Mouse (Mus musculus) liver, embryonic 14.5 days (tissue): ENCODE data around the gene Ptprd. TPM values are rescaled to one million over a fixed set of nuclear protein-coding genes. Genes with fewer than 3 reads are reported as not detected.

Experiments
- ATAC-seq: fragments of 200-750 bp; cut with Nextera tagmentation; 2 replicates; pipeline ENCODE4 v1.8.0; 2017; ENCODE audit warnings: moderate number of reproducible peaks, mild to moderate bottlenecking, moderate library complexity; ENCODE audit not compliant: insufficient read depth
- DNase-seq, 3 experiments: peaks; one replicate each; pipeline ENCODE4 v3.0.0-alpha.2; 2012 to 2013; ENCODE audit warnings: low read depth in 3 of 3, low spot score in 3 of 3
- H3K27ac ChIP-seq: fragments of 300-500 bp; sonication (generic); 2 replicates; pipeline ENCODE4 v1.5.1; 2014; ENCODE audit warnings: moderate library complexity, mild to moderate bottlenecking, control low read depth, inconsistent platforms
- H3K27me3 ChIP-seq: fragments of 300-500 bp; sonication (generic); 2 replicates; pipeline ENCODE4 v1.6.1; 2014; ENCODE audit warnings: mild to moderate bottlenecking, low read length, moderate library complexity; ENCODE audit not compliant: control insufficient read depth, insufficient read depth
- H3K36me3 ChIP-seq: fragments of 300-500 bp; sonication (generic); replicated peaks from 2 replicates; pipeline ENCODE4 v1.6.1; 2014; ENCODE audit warnings: low read depth; ENCODE audit not compliant: control insufficient read depth, insufficient read depth
- H3K4me1 ChIP-seq, 2 experiments: fragments of 200-500 bp in 1 of 2; fragments of 300-500 bp in 1 of 2; sonication (generic) in 1 of 2; replicated peaks; 2 replicates each; pipeline ENCODE4 v1.6.1; 2012 to 2014; ENCODE audit warnings: antibody characterized with exemption in 1 of 2, inconsistent platforms in 1 of 2, low read length in 1 of 2; ENCODE audit not compliant: control insufficient read depth in 2 of 2, insufficient read depth in 2 of 2
- H3K4me2 ChIP-seq: fragments of 300-500 bp; sonication (generic); 2 replicates; pipeline ENCODE4 v1.6.1; 2014; ENCODE audit warnings: low read depth, mild to moderate bottlenecking, control low read depth, moderate library complexity
- H3K4me3 ChIP-seq, 2 experiments: fragments of 200-500 bp in 1 of 2; fragments of 300-500 bp in 1 of 2; sonication (generic) in 1 of 2; 2 replicates each; pipeline ENCODE4 v1.5.1; 2012 to 2014; ENCODE audit warnings: low read depth in 2 of 2, low read length in 2 of 2, mild to moderate bottlenecking in 2 of 2, control low read depth in 1 of 2, inconsistent platforms in 1 of 2, moderate library complexity in 1 of 2; ENCODE audit not compliant: insufficient read depth in 1 of 2
- H3K9ac ChIP-seq: fragments of 300-500 bp; sonication (generic); replicated peaks from 2 replicates; pipeline ENCODE4 v1.6.1; 2014; ENCODE audit warnings: mild to moderate bottlenecking, control low read depth, moderate library complexity
- H3K9me3 ChIP-seq: fragments of 300-500 bp; sonication (generic); 2 replicates; pipeline ENCODE4 v1.6.1; 2016; ENCODE audit warnings: low read length, mixed read lengths; ENCODE audit not compliant: control insufficient read depth
- CTCF ChIP-seq: IDR thresholded peaks from 2 replicates; pipeline ENCODE4 v1.5.1; 2016; ENCODE audit warnings: antibody characterized with exemption, low read depth, control low read depth
- EP300 ChIP-seq: IDR thresholded peaks from 2 replicates; pipeline ENCODE4 v1.6.1; 2016; ENCODE audit warnings: antibody characterized with exemption, low read depth
- WGBS: fragments of 180-500 bp; shearing (Covaris S2); extraction: QIAGEN DNeasy Blood & Tissue Kit; methylation state at CpG from one replicate; pipeline ENCODE4 v1.1.7; 2014; ENCODE audit not compliant: insufficient replicate concordance; 5-methylcytosine and 5-hydroxymethylcytosine counted together
- polyA plus RNA-seq, 2 experiments: library from polyadenylated mRNA; depleted of rRNA in 1 of 2; stranded (reverse) in 1 of 2; unstranded in 1 of 2; fragments of >200 nt; fragmentation: Nextera tagmentation in 1 of 2; extraction: Ambion mirVana in 1 of 2; gene quantifications; 2 replicates each; pipeline versions ENCODE4 v1.2.1 to v1.2.3; 2012 to 2014

Gene Ptprd
- polyA plus RNA-seq, 2 experiments, result 1.5 to 2.8 TPM

GRCm38 (mm10) chr4:77613129-77613528 lies 598.6 kb downstream of the Ptprd start:
- Histone ChIP-seq H3K27me3 (no peaks in the 10 kb centered on the region), H3K27ac (no peak overlapping the region), H3K36me3 (no peaks in the 10 kb centered on the region), H3K4me2 (no peak overlapping the region), H3K4me1 (no peaks in the 10 kb centered on the region), H3K4me3 (no peak overlapping the region), H3K9me3 (no peaks in the 10 kb centered on the region), H3K9ac (no peak overlapping the region)
- no peak for ATAC-seq
- no peak for DNase-seq
- TF ChIP-seq CTCF (no peak), EP300 (no peak)
- 73% methylated on average over 1 of the region's 1 CpGs for WGBS

GRCm38 (mm10) chr4:77586624-77587023 lies 625.1 kb downstream of the Ptprd start:
- no peaks in the 10 kb centered on the region for H3K36me3 ChIP-seq
- H3K9me3 ChIP-seq, result no peaks in the 10 kb centered on the region
- no peak overlapping the region for H3K9ac ChIP-seq
- 38% methylated on average over 1 of the region's 1 CpGs for WGBS
- H3K4me3 ChIP-seq, result no peak overlapping the region
- DNase-seq, result no peak
- H3K4me1 ChIP-seq, result no peaks in the 10 kb centered on the region
- no peak for ATAC-seq
- H3K27me3 ChIP-seq, result no peaks in the 10 kb centered on the region
- H3K4me2 ChIP-seq, result no peak overlapping the region
- H3K27ac ChIP-seq, result no peak overlapping the region
- TF ChIP-seq CTCF (no peak), EP300 (no peak)

DNA sequence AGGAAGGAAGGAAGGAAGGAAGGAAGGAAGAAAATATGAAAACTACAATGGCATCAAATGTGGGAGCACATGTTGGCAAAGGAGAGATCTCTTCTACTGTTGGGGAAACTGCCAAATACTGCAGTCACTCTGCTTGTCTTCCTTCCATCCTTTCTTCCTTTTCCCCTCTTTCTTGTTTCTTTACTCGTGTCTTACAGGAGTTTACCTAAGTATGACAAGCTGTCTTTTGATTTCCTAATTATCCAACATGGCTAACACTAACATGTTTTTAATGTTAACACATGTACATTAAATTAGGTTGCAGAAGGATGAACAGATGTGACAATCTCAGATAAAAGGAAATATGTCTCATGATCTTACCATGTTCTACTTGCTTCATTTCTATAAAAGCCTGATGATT lies 625.5 kb downstream of the Ptprd start:
- no peaks in the 10 kb centered on the region for H3K4me1 ChIP-seq
- WGBS, result 35% methylated on average over 1 of the region's 1 CpGs
- H3K4me3 ChIP-seq, result no peak overlapping the region
- H3K36me3 ChIP-seq, result no peaks in the 10 kb centered on the region
- no peak overlapping the region for H3K27ac ChIP-seq
- ATAC-seq (no peak), DNase-seq (no peak)
- H3K9me3 ChIP-seq, result no peaks in the 10 kb centered on the region
- H3K9ac ChIP-seq, result no peak overlapping the region
- H3K4me2 ChIP-seq, result no peak overlapping the region
- TF ChIP-seq EP300 (no peak), CTCF (no peak)
- H3K27me3 ChIP-seq, result no peaks in the 10 kb centered on the region

GRCm38 (mm10) chr4:77558404-77559202 lies 653.2 kb downstream of the Ptprd start:
- Histone ChIP-seq H3K27ac (no peak overlapping the region), H3K4me2 (no peak overlapping the region), H3K27me3 (no peaks in the 10 kb centered on the region), H3K36me3 (no peaks in the 10 kb centered on the region), H3K4me1 (no peaks in the 10 kb centered on the region), H3K4me3 (no peak overlapping the region), H3K9me3 (no peaks in the 10 kb centered on the region), H3K9ac (no peak overlapping the region)
- no peak for DNase-seq
- TF ChIP-seq CTCF (peak; percentile 58), EP300 (no peak)
- WGBS, result 16% methylated on average over 14 of the region's 14 CpGs
- ATAC-seq, result no peak

DNA sequence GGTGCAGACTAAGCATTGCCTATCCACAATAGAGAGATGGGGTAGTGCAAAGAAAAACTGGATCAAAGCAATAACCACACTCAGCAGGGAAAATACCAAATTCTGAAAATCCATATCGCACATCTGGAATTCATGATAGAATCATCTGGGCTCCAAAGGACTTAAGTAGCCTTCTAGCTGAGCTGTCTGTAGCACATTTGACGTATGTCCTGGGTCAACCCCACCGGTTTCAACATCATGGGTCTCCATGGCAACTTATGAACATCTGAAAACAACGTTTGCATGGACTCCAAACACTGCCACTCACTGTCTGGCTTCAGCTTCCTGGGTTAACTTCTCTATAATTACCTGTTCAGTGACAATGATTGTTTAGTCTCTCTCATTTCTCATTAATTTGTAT lies 655.9 kb downstream of the Ptprd start:
- H3K36me3 ChIP-seq, result no peaks in the 10 kb centered on the region
- no peaks in the 10 kb centered on the region for H3K27me3 ChIP-seq
- DNase-seq (no peak), ATAC-seq (no peak)
- no peak overlapping the region for H3K4me2 ChIP-seq
- TF ChIP-seq CTCF (no peak), EP300 (no peak)
- 50% methylated on average over 4 of the region's 4 CpGs for WGBS
- H3K9me3 ChIP-seq, result no peaks in the 10 kb centered on the region
- no peaks in the 10 kb centered on the region for H3K4me1 ChIP-seq
- H3K4me3 ChIP-seq, result no peak overlapping the region
- H3K27ac ChIP-seq, result no peak overlapping the region
- no peak overlapping the region for H3K9ac ChIP-seq
